Mouse (Mus musculus): ENCODE measurements around the gene Enah. TPM values are rescaled to one million over a fixed set of nuclear protein-coding genes. Genes with fewer than 3 reads are reported as not detected.
A peak's percentile ranks its signal among the peaks of the same experiment; 100 is the strongest.

Enah gene
- polyA plus RNA-seq, 1 experiment from 2014 or later, result 1.1 TPM

- Histone ChIP-seq H3K4me1 (replicated peaks) (peaks cover 28% of the 10 kb centered on the region), H3K9ac (no peak overlapping the region), H3K36me3 (no peaks in the 10 kb centered on the region), H3K27me3 (0 out of 2 replicates have a peak, but pooled peaks cover 2% of the 10 kb centered on the region), H3K4me2 (no peak overlapping the region), H3K4me3 (replicated peaks) (no peak overlapping the region), H3K9me3 (replicated peaks) (no peaks in the 10 kb centered on the region), H3K27ac (0 out of 2 replicates have a peak overlapping the region, but pooled peaks have one; percentile 13)
- WGBS (ENCODE audit: insufficient replicate concordance), result 37% methylated on average over 6 of the region's 6 CpGs
- DNase-seq (no peak), ATAC-seq (ENCODE audit: low read depth) (0 out of 2 replicates have a peak, but pooled peaks have one; percentile 15)
Observed at GRCm38 (mm10) chr1:181866429-181867280, 153.1 kb downstream of the Enah start.

DNA sequence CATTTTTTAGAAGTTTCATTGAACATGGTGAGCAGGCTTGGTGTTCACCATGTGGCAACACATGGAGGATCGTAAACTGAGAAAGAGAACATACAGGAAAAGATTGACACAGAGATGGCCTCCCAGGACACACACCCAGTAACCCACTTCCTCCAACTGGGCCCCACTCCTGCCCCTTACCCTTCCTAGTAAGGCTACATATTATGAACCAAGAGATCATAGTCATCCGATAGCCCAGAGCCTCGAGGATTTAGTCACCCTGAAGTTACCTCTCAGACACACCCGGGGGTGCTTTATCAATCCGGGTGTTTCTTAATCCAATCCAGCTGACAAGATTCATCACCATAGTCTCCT is 153.9 kb downstream of the Enah start:
- 32% methylated on average over 5 of the region's 5 CpGs for WGBS (ENCODE audit: insufficient replicate concordance)
- Histone ChIP-seq H3K4me1 (replicated peaks) (peaks cover 36% of the 10 kb centered on the region), H3K4me3 (replicated peaks) (no peak overlapping the region), H3K4me2 (no peak overlapping the region), H3K9ac (no peak overlapping the region), H3K9me3 (replicated peaks) (no peaks in the 10 kb centered on the region), H3K36me3 (no peaks in the 10 kb centered on the region), H3K27ac (peak overlapping the region; percentile 13; the same call in 1 of the 2 replicates), H3K27me3 (0 out of 2 replicates have a peak, but pooled peaks cover 2% of the 10 kb centered on the region)
- DNase-seq (no peak), ATAC-seq (ENCODE audit: low read depth) (no peak)

DNA sequence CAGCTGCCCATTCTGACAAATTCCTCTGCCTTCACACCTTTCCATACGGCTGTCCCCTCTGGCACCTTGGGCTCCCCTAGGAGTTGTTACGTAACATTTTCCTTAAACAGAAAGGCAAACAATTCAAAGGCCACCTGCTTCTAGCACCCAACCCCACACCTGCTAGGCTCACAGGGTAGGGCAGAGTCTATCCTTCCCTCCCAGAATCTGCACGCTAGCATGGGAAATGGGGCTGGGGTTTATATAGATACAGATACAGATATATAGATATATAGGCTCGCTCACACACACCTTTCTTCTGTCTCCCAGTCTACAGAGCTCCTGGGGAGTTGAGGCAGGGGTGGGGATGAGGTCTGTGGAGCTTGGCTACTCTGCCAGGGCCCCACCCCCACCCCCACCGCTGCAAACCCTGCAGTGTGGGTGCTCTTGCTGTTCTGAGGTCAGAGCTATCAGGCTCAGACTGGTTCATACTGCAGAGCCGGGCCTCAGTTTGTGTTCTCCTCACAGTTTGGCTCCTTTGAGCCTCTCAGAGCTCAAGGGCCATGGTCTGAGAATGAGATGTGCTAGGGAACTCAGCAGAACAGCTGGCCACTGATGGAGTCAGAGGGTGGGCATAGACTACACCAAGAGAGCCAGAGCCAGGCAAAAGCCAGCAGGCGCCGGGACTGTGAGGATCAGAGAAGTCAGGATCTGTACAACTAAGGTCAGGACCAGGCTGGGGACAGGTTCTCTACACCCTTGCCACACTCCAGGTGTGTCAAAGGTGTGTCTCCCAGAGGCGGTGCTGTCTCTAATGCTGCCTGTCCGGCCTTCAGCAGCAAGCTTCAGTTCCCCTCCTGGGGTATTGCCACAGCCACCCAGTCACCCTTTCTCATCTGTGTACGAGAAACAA is 154.6 kb downstream of the Enah start:
- H3K4me2 ChIP-seq, result no peak overlapping the region
- DNase-seq (no peak), ATAC-seq (ENCODE audit: low read depth) (no peak)
- no peaks in the 10 kb centered on the region for H3K36me3 ChIP-seq
- H3K9me3 ChIP-seq (replicated peaks), result no peaks in the 10 kb centered on the region
- no peak overlapping the region for H3K4me3 ChIP-seq (replicated peaks)
- H3K27ac ChIP-seq, result peak overlapping the region; percentile 13
- H3K4me1 ChIP-seq (replicated peaks), result peaks cover 42% of the 10 kb centered on the region
- WGBS (ENCODE audit: insufficient replicate concordance), result 52% methylated on average over 11 of the region's 11 CpGs
- H3K27me3 ChIP-seq, result 0 out of 2 replicates have a peak, but pooled peaks cover 2% of the 10 kb centered on the region
- no peak overlapping the region for H3K9ac ChIP-seq

DNA sequence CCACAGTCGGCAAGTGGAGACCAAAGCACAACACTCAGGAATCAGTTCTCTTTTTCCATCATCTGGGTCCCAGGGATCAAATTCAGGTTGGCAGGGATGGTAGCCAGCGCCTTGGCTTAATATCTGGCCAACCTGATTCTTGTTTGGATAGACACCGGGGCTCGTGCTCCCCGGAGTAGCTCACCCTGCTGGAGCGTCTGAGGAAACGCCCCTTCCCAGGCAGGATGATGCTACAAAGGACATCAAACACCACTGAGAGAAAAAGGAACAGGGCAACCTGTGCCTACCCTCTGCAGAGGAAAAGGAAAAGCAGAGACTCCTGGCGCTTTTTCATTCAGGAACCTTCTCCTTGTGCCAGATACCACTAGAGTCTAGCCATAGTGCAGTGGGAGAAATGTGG is 156.4 kb downstream of the Enah start:
- no peak for ATAC-seq (ENCODE audit: low read depth)
- H3K4me2 ChIP-seq, result no peak overlapping the region
- 39% methylated on average over 8 of the region's 8 CpGs for WGBS (ENCODE audit: insufficient replicate concordance)

DNA sequence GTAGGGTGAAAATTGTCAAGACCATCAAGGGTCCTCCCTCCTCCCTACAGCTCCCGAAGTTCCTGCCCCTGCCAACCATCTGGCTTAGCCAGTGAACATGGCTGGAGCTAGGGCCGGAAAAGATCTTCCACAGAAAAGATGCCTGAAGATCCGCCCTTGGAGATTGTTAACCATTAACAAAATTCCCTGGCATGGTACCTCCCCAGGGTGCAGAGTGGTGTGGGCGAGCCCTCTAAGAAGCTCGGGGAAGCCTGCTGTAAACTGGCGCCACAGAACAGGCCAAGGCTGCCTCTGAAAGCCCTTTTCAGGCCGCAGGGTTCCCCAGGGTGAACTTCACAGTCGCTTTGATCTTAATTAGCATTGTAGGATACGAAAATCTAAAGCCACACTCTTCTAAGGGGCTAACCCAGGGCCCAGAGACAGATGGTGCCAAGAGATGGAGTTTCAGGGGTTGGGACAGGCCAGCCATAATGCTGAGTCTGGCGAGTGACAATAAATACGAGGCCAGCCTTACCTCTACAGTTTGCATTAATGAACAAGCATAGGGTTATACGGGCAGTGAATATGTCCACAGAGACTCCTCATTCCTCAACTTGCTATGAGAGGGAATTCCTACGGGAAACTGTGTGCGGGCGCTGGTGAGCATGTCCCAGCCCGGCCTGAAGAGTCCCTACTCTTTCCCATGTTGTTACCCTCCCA is 157.0 kb downstream of the Enah start:
- DNase-seq (no peak), ATAC-seq (ENCODE audit: low read depth) (no peak)
- Histone ChIP-seq H3K27ac (no peak overlapping the region), H3K27me3 (0 out of 2 replicates have a peak, but pooled peaks cover 2% of the 10 kb centered on the region), H3K9ac (no peak overlapping the region), H3K9me3 (replicated peaks) (no peaks in the 10 kb centered on the region), H3K4me1 (replicated peaks) (peaks cover 42% of the 10 kb centered on the region), H3K4me2 (no peak overlapping the region), H3K4me3 (replicated peaks) (no peak overlapping the region), H3K36me3 (no peaks in the 10 kb centered on the region)
- WGBS (ENCODE audit: insufficient replicate concordance), result 67% methylated on average over 16 of the region's 16 CpGs

More for the DNA sequence above, 156.4 kb downstream of the Enah start:
- no peaks in the 10 kb centered on the region for H3K36me3 ChIP-seq
- H3K9ac ChIP-seq, result no peak overlapping the region
- H3K9me3 ChIP-seq (replicated peaks), result no peaks in the 10 kb centered on the region
- no peak overlapping the region for H3K4me3 ChIP-seq (replicated peaks)
- H3K27ac ChIP-seq, result no peak overlapping the region
- H3K4me1 ChIP-seq (replicated peaks), result peaks cover 42% of the 10 kb centered on the region
- H3K27me3 ChIP-seq, result 0 out of 2 replicates have a peak, but pooled peaks cover 2% of the 10 kb centered on the region
- DNase-seq, result no peak

DNA sequence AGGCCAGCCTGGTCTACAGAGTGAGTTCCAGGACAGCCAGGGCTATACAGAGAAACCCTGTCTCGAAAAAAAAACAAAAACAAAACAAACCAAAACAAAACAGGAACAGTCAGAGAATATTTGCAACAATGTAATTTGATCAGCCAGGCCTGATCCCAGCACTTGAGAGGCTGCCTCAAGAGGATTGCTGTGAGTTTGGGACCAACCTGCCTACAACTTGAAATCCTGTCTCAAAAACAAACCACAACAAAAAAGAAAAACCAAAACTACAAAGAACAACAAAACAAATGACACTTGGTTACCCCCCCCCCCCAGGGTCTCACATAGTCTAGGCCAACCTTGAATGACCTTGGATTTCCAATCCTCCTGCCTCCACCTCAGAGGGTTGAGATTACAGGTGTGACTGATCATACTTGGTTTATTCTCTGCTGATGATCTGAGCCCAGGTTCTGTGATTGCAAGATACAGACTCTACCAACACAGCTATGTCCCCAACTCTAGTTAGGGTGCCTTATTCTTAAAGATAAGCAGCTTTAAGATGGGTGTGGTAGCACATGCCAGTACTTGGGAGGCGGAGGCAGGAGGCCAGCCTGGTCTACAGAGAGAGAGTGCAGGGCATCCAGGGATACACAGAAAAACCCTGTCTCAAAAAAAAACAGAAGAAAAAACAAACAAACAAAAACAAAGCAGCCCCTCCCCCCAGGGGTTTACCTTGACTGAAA is 158.4 kb downstream of the Enah start:
- peak overlapping the region; percentile 12; the same call in 1 of the 2 replicates for H3K27ac ChIP-seq
- ATAC-seq (ENCODE audit: low read depth), result peak; percentile 80
- 12% methylated on average over 2 of the region's 2 CpGs for WGBS (ENCODE audit: insufficient replicate concordance)

GRCm38 (mm10) chr1:181860659-181861058 is 159.1 kb downstream of the Enah start:
- Histone ChIP-seq H3K9ac (no peak overlapping the region), H3K4me3 (replicated peaks) (no peak overlapping the region), H3K4me2 (0 out of 2 replicates have a peak overlapping the region, but pooled peaks have one; percentile 0), H3K27me3 (0 out of 2 replicates have a peak, but pooled peaks cover 2% of the 10 kb centered on the region), H3K36me3 (no peaks in the 10 kb centered on the region), H3K27ac (peak overlapping the region; percentile 30), H3K9me3 (replicated peaks) (no peaks in the 10 kb centered on the region), H3K4me1 (replicated peaks) (peaks cover 36% of the 10 kb centered on the region)
- 2% methylated on average over 5 of the region's 5 CpGs for WGBS (ENCODE audit: insufficient replicate concordance)
- ATAC-seq (ENCODE audit: low read depth), result peak; percentile 60
- peak; percentile 56 for DNase-seq

More for the DNA sequence above, 158.4 kb downstream of the Enah start:
- DNase-seq, result no peak
- no peak overlapping the region for H3K4me2 ChIP-seq
- H3K9me3 ChIP-seq (replicated peaks), result no peaks in the 10 kb centered on the region
- H3K36me3 ChIP-seq, result no peaks in the 10 kb centered on the region
- peaks cover 41% of the 10 kb centered on the region for H3K4me1 ChIP-seq (replicated peaks)
- no peak overlapping the region for H3K4me3 ChIP-seq (replicated peaks)
- H3K9ac ChIP-seq, result no peak overlapping the region
- H3K27me3 ChIP-seq, result 0 out of 2 replicates have a peak, but pooled peaks cover 2% of the 10 kb centered on the region

GRCm38 (mm10) chr1:181856329-181856728 is 163.5 kb downstream of the Enah start:
- 69% methylated on average over 2 of the region's 2 CpGs for WGBS (ENCODE audit: insufficient replicate concordance)
- H3K9me3 ChIP-seq (replicated peaks), result no peaks in the 10 kb centered on the region
- H3K4me1 ChIP-seq (replicated peaks), result peaks cover 24% of the 10 kb centered on the region
- no peak overlapping the region for H3K4me3 ChIP-seq (replicated peaks)
- H3K27me3 ChIP-seq, result peaks cover 8% of the 10 kb centered on the region; the same call in 1 of the 2 replicates
- no peak for DNase-seq
- H3K4me2 ChIP-seq, result no peak overlapping the region
- H3K27ac ChIP-seq, result no peak overlapping the region
- no peak for ATAC-seq (ENCODE audit: low read depth)
- H3K9ac ChIP-seq, result no peak overlapping the region
- no peaks in the 10 kb centered on the region for H3K36me3 ChIP-seq

- peaks cover 8% of the 10 kb centered on the region; the same call in 1 of the 2 replicates for H3K27me3 ChIP-seq
- peaks cover 13% of the 10 kb centered on the region for H3K4me1 ChIP-seq (replicated peaks)
- H3K4me3 ChIP-seq (replicated peaks), result no peak overlapping the region
- no peak overlapping the region for H3K9ac ChIP-seq
- H3K9me3 ChIP-seq (replicated peaks), result no peaks in the 10 kb centered on the region
- no peak overlapping the region for H3K27ac ChIP-seq
- DNase-seq (no peak), ATAC-seq (ENCODE audit: low read depth) (no peak)
- H3K36me3 ChIP-seq, result no peaks in the 10 kb centered on the region
- H3K4me2 ChIP-seq, result no peak overlapping the region
- 85% methylated on average over 2 of the region's 2 CpGs for WGBS (ENCODE audit: insufficient replicate concordance)
Observed at GRCm38 (mm10) chr1:181854829-181855228, 165.0 kb downstream of the Enah start.

GRCm38 (mm10) chr1:181853081-181853736 is 166.6 kb downstream of the Enah start:
- Histone ChIP-seq H3K4me1 (replicated peaks) (peaks cover 13% of the 10 kb centered on the region), H3K9ac (no peak overlapping the region), H3K36me3 (no peaks in the 10 kb centered on the region), H3K27ac (no peak overlapping the region), H3K4me2 (peak overlapping the region; percentile 48), H3K4me3 (replicated peaks) (peak overlapping the region; percentile 27), H3K9me3 (replicated peaks) (no peaks in the 10 kb centered on the region), H3K27me3 (peaks cover 8% of the 10 kb centered on the region; the same call in 1 of the 2 replicates)
- peak; percentile 15; the same call in 1 of the 2 replicates for ATAC-seq (ENCODE audit: low read depth)
- WGBS (ENCODE audit: insufficient replicate concordance), result 10% methylated on average over 21 of the region's 21 CpGs
- DNase-seq, result no peak
